ENCODE assay signal across 21 mouse cellular contexts in the genomic region with DNA sequence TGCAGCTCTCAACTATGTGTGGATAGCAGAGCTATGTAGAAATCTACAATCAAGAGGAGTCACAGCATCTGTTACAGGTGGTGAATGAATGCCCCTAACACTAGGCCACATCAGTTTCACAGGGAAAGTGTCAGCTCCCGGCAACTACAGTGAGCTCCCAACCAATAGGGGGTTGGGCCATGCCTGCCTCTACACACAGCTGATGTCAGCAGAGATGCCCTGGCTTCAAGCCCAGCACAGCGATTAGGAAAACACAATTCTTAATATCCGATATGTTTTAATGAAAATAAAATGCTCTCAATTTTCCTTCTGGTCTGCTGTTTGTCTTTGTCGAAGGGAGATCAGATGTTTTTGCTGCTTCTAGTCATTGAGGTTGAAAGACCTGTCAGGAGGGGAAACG. TPM values are rescaled to one million over a fixed set of nuclear protein-coding genes. Genes with fewer than 3 reads are reported as not detected.
"Had no signal": no experiment of that assay in that cellular context is flagged by ENCODE, and none has a peak within 500 bp of the region (broad histone marks: within the 10 kb centered on the region; RNA-seq: fewer than 3 reads in every experiment).

No protein-coding gene starts in this region.

- H3K4me2 ChIP-seq: limb, embryonic 12.5 days; limb, embryonic 15.5 days; liver, embryonic 11.5 days; lung, embryonic 14.5 days; midbrain, embryonic 12.5 days; neural tube, embryonic 12.5 days; stomach, embryonic 15.5 days had no signal

- H3K4me1 ChIP-seq: limb, embryonic 12.5 days; limb, embryonic 15.5 days; stomach, embryonic 15.5 days had no signal

- H3K36me3 ChIP-seq: limb, embryonic 12.5 days; limb, embryonic 15.5 days; midbrain, embryonic 12.5 days; neural tube, embryonic 12.5 days; stomach, embryonic 15.5 days had no signal

- DNase-seq: kidney, adult 18-20 months; kidney, adult 9 months; kidney, postnatal 14 days; kidney, postnatal 4 days; liver, postnatal 0 days; lung, embryonic 14.5 days; retina, postnatal 1 day; right cerebral cortex, postnatal 25 days; spleen, adult 18-20 months; thymus, postnatal 25 days had no signal

- H3K27ac ChIP-seq: limb, embryonic 12.5 days; limb, embryonic 15.5 days; liver, embryonic 14.5 days; macrophage; midbrain, embryonic 12.5 days; neural tube, embryonic 12.5 days; stomach, embryonic 15.5 days had no signal

- H3K9me3 ChIP-seq: limb, embryonic 12.5 days; limb, embryonic 15.5 days; midbrain, embryonic 12.5 days; neural tube, embryonic 12.5 days; stomach, embryonic 15.5 days had no signal

- H3K9ac ChIP-seq: limb, embryonic 12.5 days; limb, embryonic 15.5 days; liver, embryonic 14.5 days; liver, postnatal 0 days; lung, embryonic 14.5 days; midbrain, embryonic 12.5 days; neural tube, embryonic 12.5 days; stomach, embryonic 15.5 days had no signal

- H3K27me3 ChIP-seq: neural tube, embryonic 12.5 days had no signal

- ATAC-seq: liver, postnatal 0 days; lung, postnatal 0 days; midbrain, embryonic 16.5 days had no signal

- H3K4me3 ChIP-seq: limb, embryonic 12.5 days; limb, embryonic 15.5 days; midbrain, embryonic 12.5 days; neural tube, embryonic 12.5 days; stomach, embryonic 15.5 days had no signal

RNA-seq across cellular contexts. Expression of a gene that starts 6.1 kb away (rescaled TPM):
- total RNA-seq: megakaryocyte, adult 5-6 weeks had no signal
- polyA plus RNA-seq: macrophage had no signal
